Mouse (Mus musculus): Measurements from ENCODE around the gene Cfap46. TPM values are rescaled to one million over a fixed set of nuclear protein-coding genes. Genes with fewer than 3 reads are reported as not detected.

Cfap46 gene
- not detected in 2 replicates for polyA plus RNA-seq (2012)

DNA sequence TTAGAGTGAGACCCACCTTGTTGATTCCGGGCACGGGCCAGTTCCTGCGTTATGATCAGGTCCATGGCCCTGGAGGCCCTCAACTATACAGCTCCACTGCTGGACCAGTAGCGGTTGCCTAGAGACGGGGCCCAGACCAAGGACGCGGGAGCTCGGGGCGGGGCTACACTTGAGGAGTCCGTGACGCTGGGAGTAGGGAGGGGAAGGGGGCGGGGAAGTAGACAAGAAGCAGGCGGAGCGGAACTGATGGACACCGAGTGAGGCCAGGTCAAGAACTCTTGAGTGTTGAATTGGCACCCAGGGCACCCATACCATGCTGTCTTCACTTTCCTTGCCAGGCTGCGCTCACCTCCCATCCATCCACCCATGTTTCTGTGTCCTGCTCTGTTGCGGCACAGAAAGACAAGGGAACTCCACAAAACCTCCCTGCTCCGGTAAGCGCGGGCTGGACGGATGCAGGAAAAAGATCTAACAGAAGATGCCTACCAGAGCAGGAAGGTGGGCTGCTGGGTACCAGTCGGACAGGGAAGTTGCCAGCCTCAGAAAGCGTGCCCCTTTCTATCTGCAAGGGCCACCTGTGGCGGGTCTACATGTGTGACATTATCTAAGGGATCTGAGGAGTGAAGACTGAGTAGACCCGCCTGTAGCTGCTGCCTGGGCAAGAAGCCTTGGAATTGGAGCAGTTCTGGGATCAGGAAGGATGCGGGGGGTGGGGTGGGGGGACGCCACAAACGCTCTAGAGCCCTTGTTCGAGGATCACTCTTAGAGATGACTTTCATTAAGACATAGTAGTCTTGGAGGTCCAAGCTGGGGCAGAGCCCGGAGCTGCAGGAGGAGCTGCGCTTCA lies at the start of gene Cfap46:
TSS of gene Cfap46 (minus strand) at position 112 of the 847 bp plus-strand sequence.
- TF ChIP-seq GATA1 (IDR thresholded peaks at IDR 0.05; ENCODE audit: low read length) = no peak

DNA sequence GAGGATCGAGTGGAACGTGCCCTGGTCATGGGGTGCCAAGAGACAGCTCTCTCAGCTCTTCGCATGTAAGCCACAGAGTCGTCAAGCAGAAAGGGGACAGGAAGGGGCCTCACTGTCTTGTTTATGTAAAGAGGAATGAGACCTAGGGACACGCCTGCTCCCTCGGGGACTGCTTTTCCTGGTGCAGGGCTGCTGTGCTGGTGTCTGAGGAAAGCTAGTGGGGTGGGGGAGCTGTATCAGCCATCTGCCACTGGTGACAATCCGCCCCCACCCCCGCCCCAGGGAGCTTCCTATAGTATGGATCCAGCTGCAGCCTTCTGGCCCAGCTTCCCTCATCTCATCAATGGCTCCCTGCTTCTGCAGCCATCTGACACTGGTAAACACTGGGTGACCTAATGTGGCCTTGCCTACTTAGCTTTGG lies 47.7 kb upstream of the Cfap46 start:
- no peak for TF ChIP-seq GATA1 (IDR thresholded peaks at IDR 0.05; ENCODE audit: low read length)

DNA sequence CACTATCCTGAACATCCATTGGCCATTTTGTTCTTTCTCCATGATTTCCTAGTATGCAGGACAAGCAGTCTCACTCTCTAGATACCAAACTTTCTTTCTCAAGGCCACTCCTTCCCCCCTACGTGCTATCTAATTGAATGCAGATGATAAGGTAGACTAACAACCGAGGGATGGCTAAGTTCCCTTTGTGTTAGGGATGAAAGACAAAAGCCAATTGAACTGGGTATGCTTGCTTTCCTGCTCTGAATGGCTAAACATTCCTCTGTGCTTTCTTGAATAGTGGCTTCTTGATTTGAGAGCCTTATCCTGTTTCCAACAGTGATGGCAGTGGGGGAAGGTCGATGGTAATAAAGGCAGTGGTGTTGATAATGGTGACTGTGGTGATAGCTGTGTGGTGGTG lies 43.5 kb upstream of the Cfap46 start:
- TF ChIP-seq GATA1 (IDR thresholded peaks at IDR 0.05; ENCODE audit: low read length) = no peak

DNA sequence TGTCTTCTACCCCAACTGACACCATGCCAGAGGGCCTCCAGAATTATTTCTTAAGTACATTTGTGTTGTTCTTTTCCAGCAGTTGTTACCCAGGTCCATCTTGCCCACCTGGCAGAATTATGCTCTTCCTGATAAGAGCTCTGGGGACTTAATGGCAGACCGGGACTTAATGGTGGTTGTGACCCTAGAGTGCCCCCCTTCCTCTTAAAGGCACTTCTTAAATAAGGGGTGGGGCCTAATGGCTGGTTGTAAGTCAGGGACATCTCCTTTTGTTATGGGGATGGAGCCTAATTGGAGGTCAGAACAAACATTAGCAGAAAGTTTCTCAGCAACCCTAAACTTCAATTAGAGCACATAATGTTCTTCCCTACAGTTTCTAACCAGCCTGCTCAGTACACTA lies 42.0 kb upstream of the Cfap46 start:
- TF ChIP-seq GATA1 (IDR thresholded peaks at IDR 0.05; ENCODE audit: low read length) = no peak

DNA sequence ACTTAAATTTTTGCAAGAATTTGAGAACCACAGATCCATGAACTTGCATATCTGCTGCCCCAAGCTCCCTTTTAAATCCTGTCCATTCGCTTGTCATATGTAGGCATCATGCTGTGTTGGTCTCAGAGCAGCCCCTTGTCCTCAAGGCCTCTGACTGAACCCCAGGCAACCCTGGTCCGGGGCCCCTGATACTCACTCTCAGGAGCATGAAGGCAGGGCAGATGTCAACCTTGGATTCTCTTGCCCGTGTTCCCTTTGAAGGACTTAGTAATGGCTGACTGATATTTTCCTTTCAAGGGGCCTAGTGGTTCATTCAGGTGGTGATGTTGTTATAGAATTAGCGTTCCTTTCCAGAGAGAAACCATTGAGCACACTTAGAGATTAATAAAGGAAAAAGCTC lies 40.4 kb upstream of the Cfap46 start:
- TF ChIP-seq GATA1 (IDR thresholded peaks at IDR 0.05; ENCODE audit: low read length) = no peak

DNA sequence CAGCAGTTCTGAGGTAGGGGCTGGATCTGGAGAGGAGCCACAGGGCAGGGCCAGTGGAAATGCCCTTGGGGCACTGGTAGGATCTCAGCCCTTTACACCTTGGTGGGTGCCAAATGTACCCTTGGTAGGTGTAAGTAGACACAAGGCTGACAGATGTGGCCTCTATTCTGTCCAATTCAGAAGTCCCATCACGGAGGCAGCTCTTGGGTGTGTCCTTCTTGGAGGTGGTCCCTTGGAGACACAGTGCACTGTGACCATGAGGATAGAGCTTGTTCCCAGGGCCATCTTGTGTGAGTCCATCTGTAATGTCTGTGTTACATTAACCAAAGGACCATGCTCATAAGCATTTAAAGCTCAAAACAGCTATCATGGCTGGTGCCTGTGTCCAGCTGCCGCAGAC lies 37.6 kb upstream of the Cfap46 start:
- no peak for TF ChIP-seq GATA1 (IDR thresholded peaks at IDR 0.05; ENCODE audit: low read length)

DNA sequence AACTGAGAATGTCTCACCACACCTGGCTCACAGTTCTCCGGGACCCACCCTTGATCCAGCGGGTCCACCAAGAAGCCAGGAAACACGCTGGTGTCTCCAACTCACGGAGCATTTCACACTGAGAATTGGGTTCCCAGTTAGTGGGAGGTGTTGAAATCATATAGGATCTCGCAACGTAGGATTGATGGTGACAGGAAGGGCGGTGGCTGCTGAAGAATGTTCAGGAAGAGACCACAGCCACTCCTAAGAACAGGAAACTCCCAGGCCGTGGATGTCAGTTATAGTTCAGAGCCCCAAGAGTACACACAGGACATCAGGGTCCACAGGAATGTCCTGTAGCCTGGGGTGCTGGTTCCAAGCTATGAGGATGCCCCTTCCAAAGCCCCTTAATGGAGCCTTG lies 34.2 kb upstream of the Cfap46 start:
- TF ChIP-seq GATA1 (IDR thresholded peaks at IDR 0.05; ENCODE audit: low read length) = no peak

DNA sequence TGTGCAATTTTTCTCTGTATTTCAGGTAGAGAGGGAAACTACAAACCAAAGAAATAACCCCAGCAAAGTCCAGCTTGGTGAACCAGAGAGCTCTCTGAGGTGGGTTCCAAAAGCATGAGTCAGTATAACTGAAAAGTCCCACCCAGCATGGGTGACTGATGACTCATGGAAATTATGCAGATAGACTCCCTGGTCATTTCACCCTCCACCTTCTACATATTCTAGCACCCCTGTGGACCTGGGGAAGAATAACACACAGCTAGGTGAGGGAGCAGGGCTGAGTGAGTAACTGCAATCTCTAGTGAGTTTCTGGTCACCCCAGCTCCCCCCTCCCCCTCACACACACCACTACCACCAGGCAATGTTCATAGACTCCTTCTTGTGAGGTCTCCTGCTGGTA lies 28.2 kb upstream of the Cfap46 start:
- no peak for TF ChIP-seq GATA1 (IDR thresholded peaks at IDR 0.05; ENCODE audit: low read length)

DNA sequence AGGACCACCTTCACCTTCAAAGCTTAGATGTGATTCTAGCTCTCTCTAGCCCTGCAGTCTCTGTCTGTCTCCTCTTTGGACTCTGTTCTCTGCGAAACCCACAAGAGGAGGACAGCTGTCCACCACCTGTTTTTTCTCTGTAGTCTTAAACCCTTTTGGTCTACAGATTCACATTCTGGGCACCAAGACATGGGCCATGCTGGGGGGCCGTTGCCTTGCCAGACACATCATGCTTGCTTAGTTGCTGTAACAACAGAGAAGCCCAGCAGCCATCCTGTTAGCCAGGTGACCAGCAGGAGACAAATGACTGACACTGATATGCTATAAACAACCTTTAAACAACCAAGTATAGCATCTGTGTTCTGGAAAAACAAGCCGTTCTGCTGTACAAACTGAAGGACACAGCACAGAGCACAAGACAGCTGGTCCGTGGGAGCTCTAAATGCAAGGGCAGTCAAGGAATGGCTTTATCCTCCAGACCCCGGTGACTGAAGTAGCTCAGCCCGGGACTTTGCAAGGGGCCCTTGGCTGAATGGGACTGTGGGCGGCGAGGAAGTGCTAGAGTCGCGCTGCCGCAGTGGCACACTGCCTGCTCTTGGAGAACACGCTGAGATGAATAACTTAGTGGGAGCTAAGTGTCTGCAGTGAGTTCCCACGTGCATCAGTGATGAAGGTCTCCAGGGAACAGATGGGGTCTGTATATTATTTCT lies 22.9 kb upstream of the Cfap46 start:
- no peak for TF ChIP-seq GATA1 (IDR thresholded peaks at IDR 0.05; ENCODE audit: low read length)

DNA sequence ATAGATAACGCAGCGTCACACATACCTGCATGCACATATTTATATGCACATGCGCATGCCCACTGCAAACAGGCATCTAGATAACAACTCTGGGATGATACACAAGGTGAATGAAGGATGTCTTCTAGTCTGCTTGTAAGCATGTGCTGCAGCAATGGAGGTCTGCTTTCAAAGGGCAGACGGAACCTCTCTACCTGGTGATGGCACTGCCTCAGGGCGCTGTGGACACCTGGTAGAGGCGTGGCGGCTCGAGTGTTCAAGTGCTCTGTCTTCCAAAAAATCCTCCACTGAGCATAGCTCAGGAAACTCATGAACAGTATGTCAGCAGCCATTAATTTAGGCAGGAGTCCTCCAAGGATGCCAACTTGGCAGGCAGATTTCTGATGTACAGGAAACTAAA lies 22.2 kb upstream of the Cfap46 start:
- TF ChIP-seq GATA1 (IDR thresholded peaks at IDR 0.05; ENCODE audit: low read length) = no peak

DNA sequence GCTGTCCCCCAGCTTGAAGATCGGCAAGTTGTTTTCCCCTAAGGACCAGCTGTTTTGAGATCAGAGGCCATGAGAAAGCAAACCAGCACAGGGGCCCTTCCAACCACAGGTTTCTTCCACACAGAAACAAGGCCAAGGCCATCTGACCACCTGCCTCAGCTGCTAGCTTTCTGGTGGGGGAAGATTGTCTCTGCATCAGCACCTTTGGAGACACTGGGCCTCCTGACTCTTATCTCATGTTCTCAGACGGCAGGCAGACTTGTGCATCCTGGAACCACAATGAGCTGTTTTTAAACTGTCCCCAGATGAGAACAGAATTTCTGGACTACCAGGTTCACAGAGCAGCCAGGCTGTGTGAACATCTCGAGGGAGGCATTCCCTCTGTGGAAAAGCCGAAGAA lies 21.5 kb upstream of the Cfap46 start:
- TF ChIP-seq GATA1 (IDR thresholded peaks at IDR 0.05; ENCODE audit: low read length) = no peak

DNA sequence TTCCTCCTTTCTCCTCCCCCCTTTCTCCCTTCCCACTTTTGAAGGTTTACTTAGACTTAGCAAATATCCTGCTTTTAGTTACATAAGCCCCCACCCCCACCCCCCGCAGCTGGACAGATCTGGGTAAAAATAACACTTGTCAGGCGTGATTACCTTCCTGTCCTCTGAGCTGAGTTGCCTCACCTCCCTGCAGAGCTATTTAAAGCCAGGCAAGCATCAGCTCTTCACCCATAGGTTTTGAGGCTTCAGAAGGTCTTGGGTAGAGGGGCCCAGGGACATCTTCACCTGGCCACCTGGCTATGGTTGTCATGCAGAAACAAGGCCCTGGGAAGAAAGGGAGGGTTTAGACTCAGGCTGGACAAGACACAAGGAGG lies 20.2 kb upstream of the Cfap46 start:
- TF ChIP-seq GATA1 (IDR thresholded peaks at IDR 0.05; ENCODE audit: low read length) = no peak

DNA sequence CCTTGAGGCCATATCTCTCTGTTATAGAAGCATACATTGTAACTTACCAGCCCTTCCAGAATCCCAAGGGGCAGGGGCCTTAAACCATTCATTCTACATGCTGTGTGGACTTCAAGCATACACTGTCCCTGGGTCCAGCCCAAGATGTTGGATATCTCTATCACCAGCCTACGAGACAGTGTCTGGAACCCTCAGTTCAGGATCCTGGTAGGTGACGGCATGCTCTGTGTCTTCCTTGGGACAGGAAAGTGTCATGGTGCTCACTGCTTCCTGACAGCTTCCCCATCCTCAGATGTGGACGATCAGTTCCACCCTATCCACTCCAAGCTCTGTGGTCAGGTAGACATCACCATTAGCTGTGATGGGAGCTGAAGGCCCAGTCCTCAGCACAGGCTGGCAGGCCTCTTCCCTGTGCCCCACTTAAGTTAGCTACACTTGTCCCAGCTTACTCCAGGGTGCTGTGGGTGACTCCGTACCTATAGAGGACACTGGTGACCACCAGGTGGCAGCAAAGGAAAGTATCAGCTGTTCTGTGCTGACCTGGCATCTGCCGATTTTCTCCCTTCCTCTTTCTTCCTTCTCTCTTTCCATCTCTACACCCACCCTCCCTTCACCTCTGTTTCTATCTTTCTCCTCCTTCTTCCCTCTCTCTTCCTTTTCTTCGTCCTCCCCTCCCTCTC lies 19.7 kb upstream of the Cfap46 start:
- no peak for TF ChIP-seq GATA1 (IDR thresholded peaks at IDR 0.05; ENCODE audit: low read length)

DNA sequence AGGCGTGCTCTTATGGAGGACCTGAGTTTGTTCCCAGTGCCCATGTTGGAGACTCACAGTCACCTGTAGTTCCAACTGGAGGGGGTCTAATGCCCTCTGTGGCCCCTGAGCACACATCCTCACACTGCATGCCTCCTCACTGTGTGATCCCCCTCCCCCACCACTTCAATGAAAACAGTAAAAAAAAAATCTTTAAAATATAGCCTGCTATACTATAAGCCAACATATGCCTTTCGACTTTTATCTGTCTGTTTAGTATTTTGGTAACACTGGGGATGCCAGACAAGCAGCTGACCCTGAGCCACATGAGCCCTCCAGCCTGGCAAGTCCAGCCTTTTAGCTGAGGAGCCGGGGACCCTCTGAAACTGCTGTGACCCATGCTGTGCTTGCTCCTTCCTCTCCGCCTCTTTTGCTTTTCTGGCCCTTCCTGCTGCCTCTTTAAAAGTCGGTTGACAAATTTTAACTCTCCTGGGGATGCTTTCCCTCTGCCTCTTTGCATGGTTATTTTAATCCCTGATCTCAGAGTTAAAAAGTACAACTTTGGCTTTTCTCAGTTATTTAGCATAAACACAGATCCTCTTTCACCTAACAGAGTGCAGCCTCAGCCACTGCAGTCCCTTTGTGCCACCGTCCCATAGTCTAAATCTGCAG lies 18.2 kb upstream of the Cfap46 start:
- TF ChIP-seq GATA1 (IDR thresholded peaks at IDR 0.05; ENCODE audit: low read length) = no peak

DNA sequence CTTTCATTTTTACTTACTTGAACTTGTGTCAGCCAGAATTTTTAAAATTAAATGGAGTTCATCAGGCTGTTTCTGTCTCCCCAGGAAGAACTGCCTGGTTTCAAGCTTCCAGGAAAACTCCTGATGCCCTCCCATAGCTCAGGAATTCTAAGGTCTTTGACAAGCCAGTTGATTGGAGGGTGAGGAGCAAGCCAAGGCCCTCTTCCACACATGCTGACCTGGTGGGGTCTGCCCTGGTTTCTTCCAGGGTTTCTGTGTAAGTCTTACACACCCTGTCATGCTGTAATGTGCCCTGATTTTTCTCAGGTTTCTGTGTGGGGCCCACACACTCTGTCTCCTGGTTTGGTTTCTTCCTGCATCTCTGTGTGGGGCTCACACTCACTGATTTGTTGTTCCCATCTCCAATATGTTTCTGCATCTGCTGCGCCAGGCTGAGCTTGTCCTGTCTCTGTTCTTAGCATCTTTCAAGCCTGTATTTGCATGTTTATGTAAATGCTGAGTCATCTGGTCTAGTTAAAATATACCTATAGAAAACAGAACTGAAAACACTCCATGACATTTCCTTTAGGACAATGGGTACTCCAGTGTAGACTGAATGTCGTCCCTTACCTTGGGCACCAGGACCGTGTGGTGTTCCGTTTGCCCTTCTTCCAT lies 9.2 kb upstream of the Cfap46 start:
- no peak for TF ChIP-seq GATA1 (IDR thresholded peaks at IDR 0.05; ENCODE audit: low read length)

Data from G1E-ER4 (cell line).